Mouse (Mus musculus): Measurements from ENCODE around the gene Trim17.
A peak's percentile ranks its signal among the peaks of the same experiment; 100 is the strongest.

The Trim17 gene

DNA sequence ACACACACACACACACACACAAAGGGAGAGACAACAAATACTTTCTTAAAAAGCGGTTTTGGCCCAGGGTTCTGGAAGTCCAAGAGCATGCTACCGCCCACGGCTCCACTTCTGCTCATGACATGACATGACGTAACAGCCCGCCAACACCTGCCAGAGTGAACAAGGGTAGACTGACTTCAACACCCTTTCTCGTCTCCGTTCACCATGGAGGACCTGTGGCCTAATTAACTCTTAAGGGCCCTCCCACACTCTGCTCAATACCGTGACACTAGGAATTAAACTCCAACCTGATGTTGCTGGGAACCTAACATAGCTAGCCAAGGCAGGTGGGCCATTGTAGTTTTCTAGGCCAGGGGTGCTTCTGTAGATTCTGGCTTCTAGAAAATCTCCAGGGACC is 14.5 kb downstream of the Trim17 start:
- peak; percentile 31 to 70 for DNase-seq

GRCm38 (mm10) chr11:58969659-58970058 is 15.2 kb downstream of the Trim17 start:
- peak; percentile 64 to 86 for DNase-seq

DNA sequence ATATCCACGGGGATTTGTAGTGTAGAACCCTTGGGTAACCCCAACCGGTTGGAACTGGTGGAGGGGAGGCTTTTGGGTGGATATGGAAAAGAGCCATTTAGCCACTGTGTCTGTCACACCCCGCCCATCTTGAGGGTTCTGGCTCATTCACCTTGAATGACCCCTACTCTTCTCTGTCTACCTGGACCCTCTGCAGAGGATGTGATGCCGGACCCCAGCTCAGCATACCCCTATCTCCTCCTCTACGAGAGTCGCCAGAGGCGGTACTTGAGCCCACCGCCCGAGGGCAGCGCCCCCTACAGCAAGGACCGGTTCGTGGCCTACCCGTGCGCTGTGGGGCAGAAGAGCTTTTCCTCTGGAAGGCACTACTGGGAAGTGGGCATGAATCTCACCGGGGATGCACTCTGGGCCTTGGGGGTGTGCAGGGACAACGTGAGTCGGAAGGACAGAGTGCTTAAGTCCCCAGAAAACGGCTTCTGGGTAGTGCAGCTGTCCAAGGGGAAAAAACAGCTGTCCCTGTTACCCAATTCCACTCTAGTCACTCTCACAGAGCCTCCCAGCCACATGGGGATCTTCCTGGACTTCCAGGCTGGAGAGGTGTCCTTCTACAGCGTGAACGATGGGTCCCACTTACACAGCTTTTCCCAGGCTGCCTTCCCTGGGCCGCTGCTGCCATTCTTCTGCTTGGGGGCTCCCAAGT is 16.5 kb downstream of the Trim17 start:
- DNase-seq, result peak in 1 of 2 experiments; percentile 42

GRCm38 (mm10) chr11:58971796-58972195 is 17.3 kb downstream of the Trim17 start:
- DNase-seq, result no peak

GRCm38 (mm10) chr11:58974414-58974813 is 19.9 kb downstream of the Trim17 start:
- DNase-seq, result peak in 1 of 2 experiments; percentile 70

GRCm38 (mm10) chr11:58977150-58977549 is 22.7 kb downstream of the Trim17 start:
- peak; percentile 51 to 70 for DNase-seq

- DNase-seq, result peak in 1 of 2 experiments; percentile 40
Observed at GRCm38 (mm10) chr11:58977607-58978026, 23.1 kb downstream of the Trim17 start.

DNA sequence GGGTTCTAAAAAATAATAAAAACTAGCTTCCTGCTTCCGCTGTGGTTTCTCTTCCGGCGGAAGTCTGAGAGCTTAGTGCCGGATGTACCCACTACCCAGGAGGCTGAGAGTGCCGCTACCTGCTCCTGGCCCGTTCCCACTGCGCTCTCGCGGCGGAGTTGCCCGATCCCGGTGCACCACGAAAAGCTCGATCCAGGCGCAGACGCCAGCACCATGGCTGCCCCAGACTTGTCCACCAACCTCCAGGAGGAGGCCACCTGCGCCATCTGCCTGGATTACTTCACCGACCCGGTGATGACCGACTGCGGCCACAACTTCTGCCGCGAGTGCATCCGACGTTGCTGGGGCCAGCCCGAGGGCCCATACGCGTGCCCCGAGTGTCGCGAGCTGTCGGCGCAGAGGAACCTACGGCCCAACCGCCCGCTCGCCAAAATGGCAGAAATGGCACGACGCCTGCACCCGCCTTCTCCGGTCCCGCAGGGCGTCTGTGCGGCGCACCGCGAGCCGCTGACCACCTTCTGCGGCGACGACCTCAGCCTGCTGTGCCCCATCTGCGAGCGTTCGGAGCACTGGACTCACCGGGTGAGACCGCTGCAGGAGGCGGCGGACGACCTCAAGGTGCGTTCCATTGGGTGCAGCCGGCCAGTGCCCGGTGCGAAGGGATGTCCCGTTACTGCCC is 23.7 kb downstream of the Trim17 start, which contains the start of gene Trim11:
Trim11 (plus strand) TSS at position 67 of the 679 bp plus-strand sequence.
- DNase-seq, result peak; percentile 67 to 82

DNA sequence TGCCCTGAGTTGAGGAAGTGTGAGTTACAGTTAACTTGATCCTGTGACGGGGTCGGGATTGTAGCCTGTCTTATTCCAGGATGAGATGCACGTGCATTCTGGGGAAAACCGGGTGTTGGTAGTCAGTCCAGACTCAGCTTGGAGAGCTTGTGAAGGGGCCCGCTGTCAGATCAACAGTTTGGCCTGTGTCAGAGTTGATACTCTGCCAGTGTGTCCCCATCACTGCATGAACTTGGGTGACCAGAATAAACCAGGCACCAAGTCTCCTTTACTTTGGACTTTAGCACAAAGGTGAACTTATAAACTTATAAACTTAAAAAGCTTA is 24.2 kb downstream of the Trim17 start:
- DNase-seq, result peak; percentile 24 to 57

- no peak for DNase-seq
Observed at GRCm38 (mm10) chr11:58979183-58979582, 24.7 kb downstream of the Trim17 start.

- DNase-seq, result peak in 1 of 2 experiments; percentile 57
Observed at GRCm38 (mm10) chr11:58979661-58980060, 25.2 kb downstream of the Trim17 start.

DNA sequence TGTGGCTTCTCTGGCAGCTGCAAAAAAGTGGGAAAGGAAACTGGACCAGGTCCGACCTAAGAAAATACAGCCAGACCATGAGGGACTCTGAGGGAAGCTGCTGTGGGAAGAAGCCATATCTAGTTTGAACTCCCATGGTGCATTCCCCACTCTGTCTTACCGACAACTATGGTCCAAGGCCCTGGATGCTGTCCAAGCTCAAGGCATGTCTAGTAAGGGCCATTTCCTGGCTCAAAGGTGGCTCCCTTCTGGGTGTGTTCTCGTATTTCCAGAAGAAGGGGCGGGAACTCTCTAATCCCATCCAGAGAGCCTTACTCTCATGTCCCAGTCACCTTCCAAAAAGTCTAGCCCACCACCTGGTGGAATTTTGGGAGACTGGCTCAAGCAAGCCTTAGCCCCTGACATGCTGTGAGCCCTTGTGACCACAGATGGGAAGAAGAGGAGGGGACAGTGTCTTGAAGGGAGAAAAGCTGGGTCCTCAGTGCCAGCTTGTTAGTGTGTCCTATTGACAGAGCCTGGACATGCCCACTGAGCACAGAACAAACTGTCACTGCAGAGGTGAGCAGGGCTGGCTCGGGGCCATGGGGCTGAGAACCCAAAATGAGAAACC is 26.0 kb downstream of the Trim17 start:
- peak; percentile 84 for DNase-seq

DNA sequence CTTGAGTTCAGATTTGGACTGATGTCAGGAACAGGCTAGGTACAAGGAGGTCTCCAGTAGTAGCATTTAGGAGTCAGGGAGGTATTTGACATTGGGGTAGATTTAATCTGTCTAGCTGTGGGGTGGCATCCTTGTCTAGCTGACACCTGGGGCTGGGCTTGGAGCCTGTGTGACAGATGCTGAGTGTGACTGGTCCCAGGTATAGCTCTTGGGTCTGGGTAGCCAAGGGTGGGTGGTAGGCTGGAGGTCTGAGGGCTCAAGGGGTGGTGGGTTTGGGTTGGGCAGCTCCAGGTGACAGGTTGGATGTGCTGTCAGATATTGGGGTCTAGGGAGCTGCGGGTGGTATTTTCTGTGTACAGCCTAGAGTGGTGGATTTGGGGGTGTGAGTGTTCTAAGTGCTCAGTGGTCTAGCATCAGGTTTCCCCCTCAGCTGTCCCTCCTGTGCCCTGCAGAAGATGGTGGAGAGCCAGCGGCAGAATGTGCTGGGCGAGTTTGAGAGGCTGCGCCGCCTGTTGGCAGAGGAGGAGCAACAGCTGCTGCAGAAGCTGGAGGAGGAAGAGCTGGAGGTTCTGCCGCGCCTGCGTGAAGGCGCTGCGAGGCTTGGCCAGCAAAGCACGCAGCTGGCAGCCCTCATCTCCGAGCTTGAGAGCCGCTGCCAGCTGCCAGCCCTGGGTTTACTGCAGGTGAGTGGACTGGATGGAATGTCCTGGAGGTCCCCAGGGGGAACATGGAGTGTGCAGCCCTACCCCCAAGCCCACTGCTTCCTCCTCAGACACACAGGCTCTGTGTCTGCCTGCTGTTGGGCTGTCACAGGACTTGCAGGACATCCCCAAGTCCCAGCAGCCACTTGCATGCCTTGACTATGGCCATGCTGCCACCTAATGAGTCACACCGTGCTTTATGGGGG is 27.3 kb downstream of the Trim17 start:
- peak; percentile 48 to 72 for DNase-seq

DNA sequence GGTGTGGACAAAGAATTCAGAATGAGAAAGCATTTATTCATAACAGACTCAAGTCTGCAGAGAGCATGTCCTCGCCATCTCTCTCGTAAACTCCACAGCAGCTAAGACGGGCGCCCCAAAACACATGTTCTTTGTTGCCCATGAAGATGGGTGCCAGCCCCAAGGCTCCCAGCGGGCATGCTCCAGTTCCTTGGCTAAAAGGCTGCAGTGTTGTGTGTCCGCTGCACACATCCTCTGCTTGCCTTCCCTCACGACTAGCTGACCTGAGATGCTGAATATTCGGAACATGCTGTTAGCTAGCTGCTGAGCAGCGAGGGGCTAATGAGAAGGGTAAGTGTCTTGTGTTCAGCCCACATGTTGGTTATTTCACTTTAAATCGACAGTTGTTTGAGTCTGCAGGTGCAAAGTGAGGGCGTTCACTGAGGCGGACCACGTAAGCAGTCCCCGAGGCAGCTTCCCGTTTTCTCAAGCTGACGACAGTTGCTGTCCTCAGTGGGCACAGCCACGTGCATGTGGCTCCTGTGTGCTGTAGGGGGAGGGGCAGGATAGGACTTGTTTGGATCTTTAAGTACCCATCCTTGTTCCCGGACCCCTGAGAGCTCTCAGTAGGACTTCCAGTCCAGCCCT is 28.1 kb downstream of the Trim17 start:
- DNase-seq, result peak in 1 of 2 experiments; percentile 28

GRCm38 (mm10) chr11:58983691-58984341 is 29.3 kb downstream of the Trim17 start:
- DNase-seq, result peak in 1 of 2 experiments; percentile 10

GRCm38 (mm10) chr11:58984657-58985056 is 30.2 kb downstream of the Trim17 start:
- peak in 1 of 2 experiments; percentile 21 for DNase-seq

DNA sequence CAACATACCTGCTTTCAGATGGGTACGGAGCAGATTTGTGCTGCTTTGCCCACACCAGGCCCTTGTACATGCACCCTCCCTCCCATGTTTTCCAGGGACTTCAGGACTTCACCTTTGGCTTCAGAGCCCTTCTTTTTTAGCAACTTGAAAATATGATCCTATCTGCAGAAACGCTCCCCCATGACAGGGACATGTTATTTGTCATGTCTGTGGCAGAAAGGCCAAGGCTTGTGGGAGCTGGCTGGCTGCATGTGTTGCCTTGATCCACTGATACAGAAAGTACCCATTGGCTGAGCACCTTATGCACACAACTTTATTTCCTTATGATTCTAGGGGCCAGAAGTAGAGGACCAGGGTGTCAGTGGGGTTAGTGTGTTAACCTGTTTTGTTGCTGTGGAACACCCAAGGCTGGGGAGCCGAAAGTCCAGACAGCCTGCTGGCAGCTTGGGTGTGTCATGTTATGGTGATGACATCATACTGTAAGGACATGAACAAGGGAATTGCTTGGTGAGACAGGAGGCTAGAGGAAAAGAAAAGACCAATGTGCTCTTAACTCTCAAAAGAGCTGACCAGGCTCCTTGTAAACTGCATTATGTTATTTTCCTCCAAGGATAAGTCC is 30.9 kb downstream of the Trim17 start:
- peak in 1 of 2 experiments; percentile 35 for DNase-seq

- peak in 1 of 2 experiments; percentile 24 for DNase-seq
Observed at GRCm38 (mm10) chr11:58989166-58989565, 34.7 kb downstream of the Trim17 start.

- DNase-seq, result peak in 1 of 2 experiments; percentile 35
Observed at GRCm38 (mm10) chr11:58990141-58990540, 35.7 kb downstream of the Trim17 start.

DNA sequence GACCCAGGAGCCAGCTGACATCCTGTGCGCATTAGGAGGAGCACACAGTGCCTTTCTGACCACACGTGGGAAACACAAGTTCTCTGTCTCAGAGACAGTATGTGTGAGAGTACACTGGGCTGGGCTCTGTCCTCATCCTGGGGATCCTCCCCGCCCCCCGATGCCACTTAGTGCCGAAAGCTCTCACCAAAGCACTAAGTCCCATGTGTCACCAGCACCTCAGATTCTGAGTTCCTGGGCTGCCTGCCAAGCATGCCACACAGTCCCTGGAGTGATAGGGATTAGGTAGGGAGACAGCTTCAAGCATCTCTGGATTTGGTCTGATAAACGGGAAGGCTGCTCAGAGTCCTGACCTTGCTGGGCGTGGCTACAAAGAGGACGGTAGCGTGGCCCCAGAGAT is 36.3 kb downstream of the Trim17 start:
- peak; percentile 19 to 39 for DNase-seq

- peak in 1 of 2 experiments; percentile 34 for DNase-seq
Observed at GRCm38 (mm10) chr11:58991911-58992310, 37.4 kb downstream of the Trim17 start.

Data from kidney, postnatal 25 days (tissue).